Mouse (Mus musculus) spleen, postnatal 14 days (tissue): ENCODE results near the gene Mapk10.

Experiments
- DNase-seq, 2 experiments: peaks; one replicate each; pipeline ENCODE4 v3.0.0; 2021 to 2022; ENCODE audit warnings: low spot score in 2 of 2

Gene Mapk10

DNA sequence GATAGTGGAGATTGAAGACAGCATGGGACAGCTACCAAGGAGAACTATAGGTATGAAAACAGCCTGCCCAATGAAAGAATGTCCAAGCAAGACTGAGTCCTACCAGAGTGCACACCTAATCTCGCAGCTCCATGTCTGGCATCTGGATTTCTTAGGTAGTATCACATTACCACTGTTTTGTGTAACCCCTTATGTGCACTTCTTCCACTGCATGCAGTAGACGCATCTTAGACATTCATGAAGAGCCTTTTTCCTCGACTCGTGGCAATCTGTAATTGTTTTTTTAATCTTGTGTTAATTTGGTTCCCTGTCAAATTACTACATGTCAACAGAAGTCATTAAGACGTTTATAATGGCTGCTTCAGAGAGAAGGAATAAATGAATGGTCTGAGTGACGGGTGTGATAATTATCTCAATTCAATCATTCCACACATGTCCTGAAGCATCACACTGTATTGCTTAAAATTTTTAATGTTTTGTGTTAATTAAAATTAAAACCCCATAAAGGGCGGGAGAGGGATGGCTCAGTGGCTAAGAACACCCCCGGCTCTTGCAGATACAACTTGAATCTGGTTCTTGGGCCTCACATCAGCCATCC is 160.7 kb downstream of the Mapk10 start:
- no peak for DNase-seq

DNA sequence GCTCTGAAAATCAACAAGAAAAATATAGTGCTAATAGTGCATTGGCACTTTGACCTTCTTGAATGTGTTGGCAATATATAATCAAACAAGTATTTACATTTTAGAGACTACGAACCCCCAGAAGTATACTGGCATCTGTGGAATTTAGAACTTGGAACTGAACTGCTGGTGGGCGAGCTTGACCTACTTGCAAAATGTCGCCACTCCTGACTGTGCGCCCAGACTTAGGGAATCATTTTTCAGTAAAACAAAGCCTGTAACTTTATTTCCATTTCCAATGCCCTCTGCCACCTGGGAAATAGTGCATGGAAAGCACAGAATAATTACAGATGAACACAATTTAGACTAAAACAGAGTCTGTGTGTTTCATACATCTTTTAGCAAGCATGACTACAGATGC is 163.1 kb downstream of the Mapk10 start:
- DNase-seq = no peak

DNA sequence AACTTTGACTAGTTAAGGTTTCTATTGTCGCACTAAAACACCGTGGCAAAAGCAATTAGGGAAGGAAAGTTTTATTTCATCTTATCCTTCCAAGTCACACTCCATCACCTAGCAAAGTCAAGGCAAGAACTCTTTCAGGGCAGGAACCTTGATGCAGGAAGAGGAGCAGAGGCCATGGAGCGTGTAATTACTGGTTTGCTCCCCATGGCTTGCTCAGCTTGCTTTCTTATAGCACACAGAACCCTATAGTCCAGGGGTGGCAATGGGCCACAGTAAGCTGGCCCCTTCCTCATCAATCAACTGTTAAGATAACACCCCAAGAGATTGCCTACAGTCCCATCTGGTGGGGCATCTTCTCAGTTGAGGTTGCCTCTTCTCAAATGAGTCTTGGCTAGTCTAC is 173.4 kb downstream of the Mapk10 start:
- DNase-seq = no peak

- no peak for DNase-seq
Observed at GRCm38 (mm10) chr5:103028940-103029621, 182.1 kb downstream of the Mapk10 start.

DNA sequence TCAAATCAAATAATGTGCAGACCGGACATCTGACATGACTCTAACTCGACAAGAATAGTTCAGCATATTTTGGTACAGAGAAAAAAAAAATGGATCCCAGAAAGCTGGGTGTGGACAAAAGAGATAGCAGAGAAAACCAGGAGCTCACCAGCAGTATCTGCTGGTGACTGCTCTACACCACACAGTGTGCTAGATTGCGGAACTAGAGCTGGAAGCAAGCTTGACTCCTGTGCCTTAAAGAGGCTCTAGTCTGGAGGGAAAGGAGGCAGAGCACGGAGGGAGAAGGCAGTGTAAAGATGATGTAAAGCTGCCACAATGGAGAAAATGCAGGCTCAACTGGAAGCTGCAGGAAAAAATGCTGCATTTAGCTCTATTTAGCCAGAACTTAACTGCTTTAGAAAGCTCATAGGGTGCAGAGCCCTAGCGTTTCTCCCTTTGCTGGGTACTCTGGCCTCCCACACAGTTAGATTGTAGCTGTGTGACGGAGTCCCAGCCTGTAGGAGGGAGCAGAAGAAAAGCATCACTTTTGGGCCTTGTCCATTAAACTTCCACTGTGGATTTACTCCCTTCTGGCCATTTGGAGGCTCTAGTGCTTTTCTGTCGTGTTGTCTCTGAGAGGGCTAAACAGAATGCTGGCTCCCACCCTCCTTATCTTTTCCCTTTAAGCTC is 188.5 kb downstream of the Mapk10 start:
- DNase-seq = no peak

- DNase-seq = no peak
Observed at GRCm38 (mm10) chr5:103021479-103021878, 189.7 kb downstream of the Mapk10 start.

GRCm38 (mm10) chr5:103020954-103021353 is 190.2 kb downstream of the Mapk10 start:
- no peak for DNase-seq

DNA sequence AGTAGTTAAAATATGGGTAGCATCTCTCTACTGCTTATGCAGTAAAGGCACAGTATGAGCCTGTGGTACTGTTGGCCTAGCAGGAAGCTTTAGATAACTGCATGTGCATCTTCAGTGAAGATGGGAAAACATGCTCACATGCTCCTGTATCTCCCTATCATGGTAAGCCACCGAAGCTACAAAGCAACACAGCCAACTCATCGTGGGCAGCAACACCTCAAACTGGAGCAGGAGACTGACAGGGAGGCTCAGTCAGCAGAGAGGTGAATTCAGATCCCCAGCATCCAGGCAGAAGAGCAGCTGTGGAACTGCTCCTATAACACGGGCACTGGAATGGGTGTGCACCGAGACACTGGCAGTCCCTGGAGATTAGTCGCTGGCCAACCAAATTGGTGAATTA is 191.0 kb downstream of the Mapk10 start:
- no peak for DNase-seq

DNA sequence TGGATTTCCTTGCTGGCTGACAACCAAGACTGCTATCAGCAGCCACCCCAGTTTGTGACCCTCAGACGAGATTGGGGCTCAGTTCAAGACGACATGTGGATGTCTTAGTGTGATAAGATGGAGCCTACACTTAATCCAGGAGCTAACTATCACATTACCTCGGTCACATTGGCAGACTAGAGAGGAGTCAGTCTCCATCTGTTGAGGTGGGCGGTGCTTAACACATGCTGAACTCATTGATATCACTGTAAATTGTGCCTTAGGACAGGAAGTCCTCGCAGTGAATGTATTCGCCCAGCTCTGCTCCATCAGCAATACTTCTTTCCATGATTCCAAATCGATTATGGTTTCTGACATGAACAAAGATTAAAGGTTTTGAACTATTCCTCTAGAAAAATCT is 193.5 kb downstream of the Mapk10 start:
- DNase-seq = no peak

GRCm38 (mm10) chr5:103014309-103014708 is 196.8 kb downstream of the Mapk10 start:
- no peak for DNase-seq

DNA sequence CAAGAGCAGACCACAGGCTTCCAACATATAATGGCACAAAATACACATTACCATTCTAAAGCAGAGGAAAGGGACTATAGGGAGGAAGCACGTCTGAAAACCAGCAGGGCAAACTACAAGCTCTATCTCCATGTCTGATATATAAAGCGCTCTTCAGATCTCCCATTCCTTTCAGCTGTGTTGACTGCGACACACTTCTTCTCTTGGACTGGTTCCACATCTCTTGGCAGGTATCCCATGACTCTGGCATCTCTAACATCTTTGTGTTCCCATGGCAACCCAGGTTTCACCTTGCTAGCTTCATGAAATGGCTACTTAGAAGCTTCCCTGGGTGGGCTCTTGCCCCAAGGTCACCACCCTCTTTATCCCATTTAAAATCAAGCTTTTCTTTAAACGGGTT is 202.2 kb downstream of the Mapk10 start:
- DNase-seq = no peak

GRCm38 (mm10) chr5:103002116-103002515 is 209.0 kb downstream of the Mapk10 start:
- no peak for DNase-seq

DNA sequence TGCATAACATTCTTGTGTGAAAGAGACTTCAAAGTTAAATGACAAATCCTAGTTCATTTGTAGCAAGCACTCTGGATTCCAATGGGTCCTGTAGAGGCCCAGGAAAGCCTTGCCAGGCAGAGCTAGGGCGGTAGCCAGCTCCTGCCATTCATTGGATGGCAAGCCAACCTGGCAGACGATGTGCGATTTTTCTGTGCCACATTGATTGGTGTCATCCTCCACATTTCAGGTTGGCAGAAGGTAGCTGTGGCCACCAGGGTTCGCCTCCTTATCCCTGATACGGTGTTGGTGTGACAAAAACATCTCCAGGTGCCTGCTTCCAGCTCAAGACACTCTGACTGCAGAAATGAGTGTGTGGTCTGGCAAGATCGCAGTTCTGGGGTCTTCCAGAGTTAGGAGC is 210.6 kb downstream of the Mapk10 start:
- DNase-seq = no peak

- no peak for DNase-seq
Observed at GRCm38 (mm10) chr5:102998524-102998923, 212.6 kb downstream of the Mapk10 start.

DNA sequence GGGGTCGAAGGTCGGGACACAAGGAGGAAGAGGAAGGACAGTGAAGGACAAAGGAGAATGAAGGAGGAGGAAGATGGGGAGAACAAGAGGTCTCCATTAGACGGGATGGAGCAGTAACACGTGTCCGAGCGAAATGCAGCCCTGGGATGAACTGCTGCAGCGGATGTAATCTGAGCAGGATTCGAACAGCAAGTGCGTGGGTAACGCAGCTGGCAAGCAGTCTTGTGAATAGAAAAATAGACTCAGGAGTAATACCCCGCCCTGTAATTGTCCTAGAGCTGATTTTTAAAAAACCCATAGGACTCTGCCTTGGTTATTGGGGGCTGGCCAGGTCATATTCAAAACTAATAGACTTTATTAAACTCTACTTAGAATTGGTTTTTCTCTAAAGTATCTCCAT is 213.2 kb downstream of the Mapk10 start:
- no peak for DNase-seq

GRCm38 (mm10) chr5:102996331-102996730 is 214.8 kb downstream of the Mapk10 start:
- no peak for DNase-seq

- DNase-seq = no peak
Observed at GRCm38 (mm10) chr5:102995928-102996327, 215.2 kb downstream of the Mapk10 start.

DNA sequence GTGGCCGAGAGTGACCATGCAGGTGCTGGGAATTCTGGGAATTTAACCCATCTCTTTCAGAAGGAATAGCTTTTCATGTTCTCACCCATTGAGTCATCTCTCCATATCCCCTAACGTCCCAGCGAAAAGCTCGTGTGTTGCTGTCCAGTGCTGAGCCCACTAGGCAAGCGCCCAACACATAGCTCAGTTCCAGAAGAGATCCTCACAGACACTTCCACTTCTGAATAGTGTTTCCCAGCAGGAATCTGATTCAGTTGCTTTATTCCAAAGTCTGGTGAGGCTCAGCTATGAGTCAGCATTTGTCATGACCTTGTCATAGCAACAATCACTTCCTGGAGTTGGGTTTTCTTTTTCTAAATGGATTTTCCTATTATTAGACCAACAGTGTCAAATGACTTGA is 217.2 kb downstream of the Mapk10 start:
- no peak for DNase-seq

GRCm38 (mm10) chr5:102991691-102992090 is 219.4 kb downstream of the Mapk10 start:
- DNase-seq = no peak

DNA sequence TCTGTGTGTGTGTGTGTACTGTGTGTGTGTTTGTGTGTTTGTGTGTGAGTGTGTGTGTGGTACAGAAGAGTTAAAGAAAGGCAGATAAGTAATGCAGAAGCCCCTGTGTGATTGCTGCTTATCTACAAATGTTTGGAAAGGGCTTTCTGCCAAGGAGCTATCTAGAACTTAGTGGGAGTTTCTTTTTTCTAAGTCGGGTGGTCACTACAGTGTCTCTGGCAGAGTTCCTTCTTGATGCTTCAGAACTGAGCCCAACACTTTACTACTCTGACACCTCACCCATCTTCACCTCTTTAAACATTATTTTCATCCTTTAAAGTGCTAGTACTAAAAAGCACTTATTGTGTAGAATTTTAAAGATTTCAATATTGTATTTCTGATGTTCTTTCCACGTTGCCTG is 232.8 kb downstream of the Mapk10 start:
- no peak for DNase-seq

DNA sequence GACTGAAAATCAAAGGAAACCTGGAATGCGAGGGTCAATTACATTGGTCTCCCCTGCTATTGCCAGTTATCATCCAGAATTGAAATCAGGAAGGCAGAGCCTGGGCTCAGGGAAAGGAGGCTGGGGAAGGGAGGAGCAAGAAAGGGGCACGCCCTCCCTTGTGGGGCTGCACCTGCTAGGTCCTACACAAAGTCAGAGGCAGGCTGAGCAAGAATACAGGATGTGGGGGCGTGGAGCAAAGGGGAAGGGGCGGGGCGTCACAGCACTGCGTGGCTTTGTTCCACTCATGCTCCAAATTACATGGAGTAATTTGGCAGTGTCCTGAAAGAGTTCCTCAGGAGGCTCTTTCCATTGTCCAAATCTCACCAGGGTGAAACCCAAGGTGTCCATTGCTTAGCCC is 234.0 kb downstream of the Mapk10 start:
- no peak for DNase-seq

GRCm38 (mm10) chr5:102976540-102976939 is 234.6 kb downstream of the Mapk10 start:
- no peak for DNase-seq

GRCm38 (mm10) chr5:102974400-102974799 is 236.7 kb downstream of the Mapk10 start:
- DNase-seq = no peak
